Mouse (Mus musculus) small intestine, adult 2 months (tissue): ENCODE measurements around the gene Gp1ba. TPM values are rescaled to one million over a fixed set of nuclear protein-coding genes. Genes with fewer than 3 reads are reported as not detected.

ENCODE experiments used
- H3K27ac ChIP-seq: fragments of 200-500 bp; 2 replicates; pipeline ENCODE4 v1.5.1; 2012; ENCODE audit warnings: low read depth, low read length, control low read depth, inconsistent platforms; ENCODE audit not compliant: insufficient read depth
- H3K27me3 ChIP-seq: fragments of 200-500 bp; 2 replicates; pipeline ENCODE4 v1.6.1; 2012; ENCODE audit warnings: mild to moderate bottlenecking, moderate library complexity, low read length, inconsistent platforms; ENCODE audit not compliant: control insufficient read depth, insufficient read depth
- H3K36me3 ChIP-seq: fragments of 200-500 bp; 2 replicates; pipeline ENCODE4 v1.6.1; 2012; ENCODE audit warnings: mild to moderate bottlenecking, low read length, control low read depth, inconsistent platforms; ENCODE audit not compliant: control insufficient read depth, insufficient read depth
- H3K4me1 ChIP-seq: fragments of 200-500 bp; 2 replicates; pipeline ENCODE4 v1.6.1; 2012; ENCODE audit warnings: low read length, inconsistent platforms, mixed read lengths; ENCODE audit not compliant: control insufficient read depth, insufficient read depth, insufficient read length
- H3K4me3 ChIP-seq: fragments of 200-500 bp; 2 replicates; pipeline ENCODE4 v1.5.1; 2012; ENCODE audit warnings: low read depth, mild to moderate bottlenecking, control low read depth, inconsistent platforms, low read length, moderate library complexity
- CTCF ChIP-seq: fragments of 200-500 bp; IDR thresholded peaks from 2 replicates; pipeline ENCODE4 v1.5.1; 2012; ENCODE audit warnings: low read depth, mild to moderate bottlenecking, control low read depth, inconsistent platforms, low read length, moderate library complexity, mixed read lengths; ENCODE audit not compliant: insufficient replicate concordance, insufficient read length; ENCODE audit errors: extremely low read depth
- POLR2A ChIP-seq: fragments of 200-500 bp; IDR thresholded peaks from 2 replicates; pipeline ENCODE4 v1.6.1; 2012; ENCODE audit warnings: low read depth, mild to moderate bottlenecking, control low read depth, inconsistent platforms, low read length, moderate library complexity
- WGBS: fragments of 180-500 bp; shearing (Covaris S2); methylation state at CpG from one replicate; pipeline ENCODE4 v1.1.7; 2018; 5-methylcytosine and 5-hydroxymethylcytosine counted together
- polyA plus RNA-seq: library from polyadenylated mRNA; depleted of rRNA; stranded (reverse); fragments of >200 nt; gene quantifications from 2 replicates; pipeline ENCODE4 v1.2.3, GENCODE M21; 2012; rRNA removed

Gene Gp1ba
- polyA plus RNA-seq, 1 experiment, result 0.04 TPM

DNA sequence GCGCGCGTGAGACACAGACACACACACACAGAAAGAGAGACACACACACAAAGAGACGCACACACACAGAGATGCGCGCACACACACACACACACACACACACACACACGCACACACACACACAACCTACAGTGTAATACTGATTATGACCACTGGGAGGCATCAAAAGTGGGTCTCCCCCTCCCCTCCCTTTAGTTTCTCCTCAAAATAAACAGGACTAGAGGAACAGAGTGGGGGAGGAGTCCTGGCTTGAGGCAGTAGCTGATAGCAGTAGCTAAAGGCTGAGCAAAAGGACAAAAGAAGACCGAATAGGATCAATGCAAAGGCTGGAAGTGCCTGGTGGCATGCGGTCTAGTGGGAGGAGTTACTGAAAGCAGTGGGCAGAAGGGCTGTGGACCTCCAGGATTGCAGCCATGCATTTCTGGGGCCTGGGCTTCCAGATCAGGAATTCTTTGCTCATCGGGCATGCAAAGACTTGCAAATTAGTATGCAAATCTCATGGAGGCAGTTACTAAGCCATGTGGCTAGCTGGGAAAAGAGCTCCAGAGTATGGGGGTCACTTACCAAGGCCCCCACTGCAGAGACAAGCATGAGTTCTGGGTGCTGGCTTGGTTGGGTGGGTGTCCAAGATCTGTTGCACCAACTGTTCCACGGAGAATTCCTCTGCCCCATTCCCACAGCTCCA lies 43.1 kb downstream of the Gp1ba start:
- Histone ChIP-seq H3K27me3 (no peaks in the 10 kb centered on the region), H3K4me3 (no peak overlapping the region), H3K4me1 (peaks cover 27% of the 10 kb centered on the region), H3K27ac (no peak overlapping the region), H3K36me3 (peaks cover 70% of the 10 kb centered on the region)
- WGBS, result 70% methylated on average over 11 of the region's 11 CpGs
- no peak; the same call in 1 of the 2 replicates for TF ChIP-seq CTCF
- no peak for TF ChIP-seq POLR2A

DNA sequence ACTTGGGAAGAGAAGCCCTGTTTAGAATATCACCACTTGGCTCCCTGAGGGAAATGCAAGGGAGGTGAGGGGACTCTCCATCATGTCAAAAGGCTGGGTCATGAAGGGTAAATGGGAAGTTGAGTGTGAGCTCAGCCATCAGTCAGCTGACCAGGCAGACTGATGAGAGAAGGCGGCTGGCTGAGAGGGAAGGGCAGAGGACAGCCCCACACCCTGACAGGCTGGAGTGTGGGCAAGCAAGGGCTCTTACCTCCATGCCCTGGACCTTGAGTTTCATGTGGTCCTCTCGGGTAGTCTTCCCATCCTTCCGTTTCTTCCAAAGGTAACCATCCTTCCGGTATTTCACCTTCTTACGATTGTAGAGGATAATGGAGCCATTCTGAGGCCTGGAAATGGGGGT lies 44.7 kb downstream of the Gp1ba start:
- Histone ChIP-seq H3K4me3 (no peak overlapping the region), H3K27me3 (no peaks in the 10 kb centered on the region), H3K36me3 (peaks cover 59% of the 10 kb centered on the region), H3K27ac (peak overlapping the region; percentile 95), H3K4me1 (peaks cover 31% of the 10 kb centered on the region)
- WGBS, result 85% methylated on average over 5 of the region's 5 CpGs
- TF ChIP-seq CTCF (no peak), POLR2A (no peak)

DNA sequence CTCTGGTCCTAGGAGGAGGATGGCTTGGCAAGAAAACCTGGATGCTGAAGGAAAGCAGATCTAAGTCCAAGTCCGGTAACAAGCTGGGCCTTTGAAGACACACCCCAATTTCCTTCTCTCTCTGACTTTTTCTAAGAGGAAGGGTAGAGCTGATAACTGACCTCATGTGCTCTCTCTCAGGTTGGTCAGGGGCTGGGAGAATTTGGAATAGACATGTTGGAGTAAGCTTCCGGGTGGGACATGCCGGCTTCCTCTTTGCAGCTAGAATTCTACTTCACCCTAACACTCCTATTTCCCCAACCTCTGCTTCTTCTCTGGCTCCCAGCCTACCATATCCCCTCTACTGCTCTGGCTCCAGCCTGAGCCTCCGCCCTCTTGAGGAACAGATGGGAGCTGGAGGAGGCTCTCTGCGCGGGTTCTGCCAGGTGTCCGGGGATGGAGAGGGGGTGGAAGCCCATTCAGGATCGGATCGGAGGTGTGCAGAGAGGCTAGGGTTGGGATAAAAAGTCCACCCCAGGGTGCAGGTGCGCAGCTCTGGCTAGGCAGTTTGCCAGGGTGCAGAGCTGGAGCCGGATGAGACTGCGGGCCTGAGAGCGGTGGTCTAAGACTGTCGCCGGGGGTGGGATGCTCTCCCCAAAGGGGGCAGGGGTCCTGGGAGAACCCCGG lies 48.1 kb downstream of the Gp1ba start:
- no peaks in the 10 kb centered on the region for H3K27me3 ChIP-seq
- peak overlapping the region; percentile 89 for H3K4me3 ChIP-seq
- TF ChIP-seq POLR2A (no peak), CTCF (0 out of 2 replicates have a peak, but pooled peaks have one; percentile 11)
- H3K4me1 ChIP-seq, result peaks cover 34% of the 10 kb centered on the region
- peak overlapping the region; percentile 91 for H3K27ac ChIP-seq
- 2% methylated on average over 16 of the region's 16 CpGs for WGBS
- H3K36me3 ChIP-seq, result peaks cover 31% of the 10 kb centered on the region

GRCm38 (mm10) chr11:70687601-70688199 lies 48.8 kb downstream of the Gp1ba start, which contains the start of gene Camta2:
TSS of gene Camta2 (minus strand) at chr11:70688105.
- Histone ChIP-seq H3K4me3 (peak within 1 kb of the TSS; percentile 89), H3K27ac (peak within 1 kb of the TSS; percentile 91), H3K4me1 (peaks cover 34% of the 10 kb centered on the region), H3K27me3 (no peaks in the 10 kb centered on the region), H3K36me3 (peaks cover 25% of the 10 kb centered on the region)
- TF ChIP-seq CTCF (0 out of 2 replicates have a peak, but pooled peaks have one; percentile 36), POLR2A (peak; percentile 58; the same call in 1 of the 2 replicates)
- WGBS, result under 1% methylated on average over 55 of the region's 55 CpGs

DNA sequence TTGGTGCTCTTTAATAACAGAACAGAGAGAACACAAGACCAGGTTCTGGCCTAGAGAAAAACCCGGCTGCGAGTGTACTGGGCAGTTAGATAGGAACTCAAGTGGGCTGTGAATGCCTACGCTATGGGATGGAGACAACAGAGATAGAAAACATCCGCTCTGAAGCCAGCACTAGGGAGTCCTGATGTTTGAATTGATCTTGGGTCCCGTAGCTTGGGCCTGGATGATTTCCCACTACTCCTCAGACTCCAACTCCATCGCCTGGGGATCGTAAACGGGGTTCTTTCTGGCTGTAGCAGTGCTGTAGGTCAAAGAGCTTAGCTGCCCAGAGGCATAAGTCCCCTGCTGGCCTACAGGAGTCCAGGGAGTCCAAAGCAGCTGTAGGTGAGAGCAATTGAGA lies 49.5 kb downstream of the Gp1ba start:
- Histone ChIP-seq H3K27me3 (no peaks in the 10 kb centered on the region), H3K27ac (peak overlapping the region; percentile 91), H3K4me1 (peaks cover 34% of the 10 kb centered on the region), H3K36me3 (peaks cover 19% of the 10 kb centered on the region), H3K4me3 (peak overlapping the region; percentile 89; the same call in 1 of the 2 replicates)
- 29% methylated on average over 8 of the region's 8 CpGs for WGBS
- TF ChIP-seq POLR2A (no peak), CTCF (no peak)

GRCm38 (mm10) chr11:70689578-70689977 lies 50.7 kb downstream of the Gp1ba start:
- H3K27ac ChIP-seq, result no peak overlapping the region
- H3K27me3 ChIP-seq, result 0 out of 2 replicates have a peak, but pooled peaks cover 2% of the 10 kb centered on the region
- H3K4me1 ChIP-seq, result peaks cover 24% of the 10 kb centered on the region
- 27% methylated on average over 4 of the region's 4 CpGs for WGBS
- H3K36me3 ChIP-seq, result peaks cover 11% of the 10 kb centered on the region
- no peak overlapping the region for H3K4me3 ChIP-seq
- no peak for TF ChIP-seq POLR2A
- no peak for TF ChIP-seq CTCF

Other genes starting within 250 kb of the Gp1ba start
- 7.5 and 12.2 TPM in 2 replicates for gene Pelp1, start 229.1 kb upstream of the Gp1ba start, polyA plus RNA-seq
- 15.3 and 23.2 TPM in 2 replicates for gene Arrb2, start 206.5 kb upstream of the Gp1ba start, polyA plus RNA-seq
- 16.4 and 24.1 TPM in 2 replicates for gene Med11, start 187.2 kb upstream of the Gp1ba start, polyA plus RNA-seq
- gene Zmynd15, start 179.7 kb upstream of the Gp1ba start, polyA plus RNA-seq, result 2.5 and 7.1 TPM in 2 replicates
- 28.1 and 48.0 TPM in 2 replicates for gene Cxcl16, start 179.1 kb upstream of the Gp1ba start, polyA plus RNA-seq
- 331 and 587 TPM in 2 replicates for gene Tm4sf5, start 133.9 kb upstream of the Gp1ba start, polyA plus RNA-seq
- not detected in 2 replicates for gene Vmo1, start 124.5 kb upstream of the Gp1ba start, polyA plus RNA-seq
- gene Gltpd2, start 119.9 kb upstream of the Gp1ba start, polyA plus RNA-seq, result 4.3 and 8.4 TPM in 2 replicates
- 146 and 264 TPM in 2 replicates for gene Psmb6, start 113.8 kb upstream of the Gp1ba start, polyA plus RNA-seq
- not detected in 2 replicates for gene Gm40193, start 106.2 kb upstream of the Gp1ba start, polyA plus RNA-seq
- 11.0 and 24.9 TPM in 2 replicates for gene Pld2, start 99.1 kb upstream of the Gp1ba start, polyA plus RNA-seq
- gene Mink1, start 76.2 kb upstream of the Gp1ba start, polyA plus RNA-seq, result 43.6 and 82.0 TPM in 2 replicates
- not detected in 2 replicates for gene 4930544D05Rik, start 23.3 kb upstream of the Gp1ba start, polyA plus RNA-seq
- gene Chrne, start 19.9 kb upstream of the Gp1ba start, polyA plus RNA-seq, result 0.06 TPM in 1 of 2 replicates, not detected in the other
- 43.0 and 114 TPM in 2 replicates for gene Rnf167, start 8.1 kb downstream of the Gp1ba start, polyA plus RNA-seq
- gene Slc25a11, start 8.4 kb downstream of the Gp1ba start, polyA plus RNA-seq, result 109 and 147 TPM in 2 replicates
- 2,319 and 5,668 TPM in 2 replicates for gene Pfn1, start 15.5 kb downstream of the Gp1ba start, polyA plus RNA-seq
- gene Eno3, start 18.1 kb downstream of the Gp1ba start, polyA plus RNA-seq, result 3.3 and 12.7 TPM in 2 replicates
- gene Spag7, start 30.3 kb downstream of the Gp1ba start, polyA plus RNA-seq, result 21.0 and 36.6 TPM in 2 replicates
- gene Camta2, start 49.0 kb downstream of the Gp1ba start, polyA plus RNA-seq, result 27.7 and 66.7 TPM in 2 replicates
- 0.38 and 0.79 TPM in 2 replicates for gene Inca1, start 61.0 kb downstream of the Gp1ba start, polyA plus RNA-seq
- gene Kif1c, start 61.4 kb downstream of the Gp1ba start, polyA plus RNA-seq, result 33.9 and 87.1 TPM in 2 replicates
- 0.61 and 0.72 TPM in 2 replicates for gene Zfp3, start 125.1 kb downstream of the Gp1ba start, polyA plus RNA-seq
- gene Scimp, start 173.5 kb downstream of the Gp1ba start, polyA plus RNA-seq, result 0.70 and 0.94 TPM in 2 replicates
- 1.1 and 1.7 TPM in 2 replicates for gene Rabep1, start 205.7 kb downstream of the Gp1ba start, polyA plus RNA-seq